Mouse (Mus musculus): ENCODE data around the gene Pold4. TPM values are rescaled to one million over a fixed set of nuclear protein-coding genes. Genes with fewer than 3 reads are reported as not detected.

Gene Pold4
- total and polyA plus RNA-seq, 3 experiments, result 36.8 to 76.4 (median 53.4) TPM

Other genes starting within 250 kb of the Pold4 start
Only the 20 nearest of the 30 such genes appear.
- gene Gstp3, start 172.3 kb upstream of the Pold4 start, total RNA-seq (2012; rRNA removed), result 0.46 and 1.4 TPM in 2 replicates
- gene Gstp3, start 172.3 kb upstream of the Pold4 start, total RNA-seq (2014; rRNA removed), result not detected in 2 replicates
- not detected in 2 replicates for gene Gstp3, start 172.3 kb upstream of the Pold4 start, polyA plus RNA-seq (2012; ENCODE audit: insufficient read length, low read depth)
- gene Cabp2, start 150.3 kb upstream of the Pold4 start, total RNA-seq (2012; rRNA removed), result not detected in 2 replicates
- not detected in 2 replicates for gene Cabp2, start 150.3 kb upstream of the Pold4 start, total RNA-seq (2014; rRNA removed)
- gene Cabp2, start 150.3 kb upstream of the Pold4 start, polyA plus RNA-seq (2012; ENCODE audit: insufficient read length, low read depth), result not detected in 2 replicates
- gene Cdk2ap2, start 134.7 kb upstream of the Pold4 start, total RNA-seq (2012; rRNA removed), result 69.5 and 90.3 TPM in 2 replicates
- 57.0 and 63.4 TPM in 2 replicates for gene Cdk2ap2, start 134.7 kb upstream of the Pold4 start, total RNA-seq (2014; rRNA removed)
- 55.6 and 67.1 TPM in 2 replicates for gene Cdk2ap2, start 134.7 kb upstream of the Pold4 start, polyA plus RNA-seq (2012; ENCODE audit: insufficient read length, low read depth)
- 43.8 and 46.1 TPM in 2 replicates for gene Pitpnm1, start 131.9 kb upstream of the Pold4 start, total RNA-seq (2012; rRNA removed)
- 14.8 and 15.9 TPM in 2 replicates for gene Pitpnm1, start 131.9 kb upstream of the Pold4 start, total RNA-seq (2014; rRNA removed)
- gene Pitpnm1, start 131.9 kb upstream of the Pold4 start, polyA plus RNA-seq (2012; ENCODE audit: insufficient read length, low read depth), result 33.3 and 34.7 TPM in 2 replicates
- gene Aip, start 106.0 kb upstream of the Pold4 start, total RNA-seq (2012; rRNA removed), result 37.5 and 39.7 TPM in 2 replicates
- gene Aip, start 106.0 kb upstream of the Pold4 start, total RNA-seq (2014; rRNA removed), result 10.8 and 11.7 TPM in 2 replicates
- 64.8 and 87.9 TPM in 2 replicates for gene Aip, start 106.0 kb upstream of the Pold4 start, polyA plus RNA-seq (2012; ENCODE audit: insufficient read length, low read depth)
- 0.17 and 0.25 TPM in 2 replicates for gene Gpr152, start 92.1 kb upstream of the Pold4 start, total RNA-seq (2012; rRNA removed)
- gene Gpr152, start 92.1 kb upstream of the Pold4 start, total RNA-seq (2014; rRNA removed), result 0.05 TPM in 1 of 2 replicates, not detected in the other
- 0.71 and 0.82 TPM in 2 replicates for gene Gpr152, start 92.1 kb upstream of the Pold4 start, polyA plus RNA-seq (2012; ENCODE audit: insufficient read length, low read depth)
- gene Cabp4, start 87.9 kb upstream of the Pold4 start, total RNA-seq (2012; rRNA removed), result 2.8 and 3.3 TPM in 2 replicates
- 6.4 and 6.9 TPM in 2 replicates for gene Cabp4, start 87.9 kb upstream of the Pold4 start, total RNA-seq (2014; rRNA removed)
- 11.8 and 14.7 TPM in 2 replicates for gene Cabp4, start 87.9 kb upstream of the Pold4 start, polyA plus RNA-seq (2012; ENCODE audit: insufficient read length, low read depth)
- gene Coro1b, start 83.3 kb upstream of the Pold4 start, total RNA-seq (2012; rRNA removed), result 172 and 194 TPM in 2 replicates
- 154 and 179 TPM in 2 replicates for gene Coro1b, start 83.3 kb upstream of the Pold4 start, total RNA-seq (2014; rRNA removed)
- gene Coro1b, start 83.3 kb upstream of the Pold4 start, polyA plus RNA-seq (2012; ENCODE audit: insufficient read length, low read depth), result 265 and 293 TPM in 2 replicates
- gene Ptprcap, start 78.3 kb upstream of the Pold4 start, total RNA-seq (2012; rRNA removed), result 438 and 452 TPM in 2 replicates
- 380 and 447 TPM in 2 replicates for gene Ptprcap, start 78.3 kb upstream of the Pold4 start, total RNA-seq (2014; rRNA removed)
- 296 and 343 TPM in 2 replicates for gene Ptprcap, start 78.3 kb upstream of the Pold4 start, polyA plus RNA-seq (2012; ENCODE audit: insufficient read length, low read depth)
- 20.7 and 25.3 TPM in 2 replicates for gene Rps6kb2, start 68.5 kb upstream of the Pold4 start, total RNA-seq (2012; rRNA removed)
- gene Rps6kb2, start 68.5 kb upstream of the Pold4 start, total RNA-seq (2014; rRNA removed), result 9.7 and 12.0 TPM in 2 replicates
- 26.6 and 27.2 TPM in 2 replicates for gene Rps6kb2, start 68.5 kb upstream of the Pold4 start, polyA plus RNA-seq (2012; ENCODE audit: insufficient read length, low read depth)
- gene Carns1, start 56.4 kb upstream of the Pold4 start, total RNA-seq (2012; rRNA removed), result 3.4 and 4.0 TPM in 2 replicates
- 1.7 and 1.8 TPM in 2 replicates for gene Carns1, start 56.4 kb upstream of the Pold4 start, total RNA-seq (2014; rRNA removed)
- 3.8 and 4.4 TPM in 2 replicates for gene Carns1, start 56.4 kb upstream of the Pold4 start, polyA plus RNA-seq (2012; ENCODE audit: insufficient read length, low read depth)
- gene Tbc1d10c, start 40.6 kb upstream of the Pold4 start, total RNA-seq (2012; rRNA removed), result 46.3 and 57.8 TPM in 2 replicates
- gene Tbc1d10c, start 40.6 kb upstream of the Pold4 start, total RNA-seq (2014; rRNA removed), result 43.5 and 51.5 TPM in 2 replicates
- 57.4 and 58.5 TPM in 2 replicates for gene Tbc1d10c, start 40.6 kb upstream of the Pold4 start, polyA plus RNA-seq (2012; ENCODE audit: insufficient read length, low read depth)
- gene Ppp1ca, start 39.8 kb upstream of the Pold4 start, total RNA-seq (2012; rRNA removed), result 502 and 585 TPM in 2 replicates
- gene Ppp1ca, start 39.8 kb upstream of the Pold4 start, total RNA-seq (2014; rRNA removed), result 635 and 651 TPM in 2 replicates
- 383 and 389 TPM in 2 replicates for gene Ppp1ca, start 39.8 kb upstream of the Pold4 start, polyA plus RNA-seq (2012; ENCODE audit: insufficient read length, low read depth)
- 20.5 and 22.4 TPM in 2 replicates for gene Rad9a, start 30.2 kb upstream of the Pold4 start, total RNA-seq (2012; rRNA removed)
- gene Rad9a, start 30.2 kb upstream of the Pold4 start, total RNA-seq (2014; rRNA removed), result 11.5 and 14.3 TPM in 2 replicates
- gene Rad9a, start 30.2 kb upstream of the Pold4 start, polyA plus RNA-seq (2012; ENCODE audit: insufficient read length, low read depth), result 20.0 and 21.7 TPM in 2 replicates
- gene Clcf1, start 17.7 kb upstream of the Pold4 start, total RNA-seq (2012; rRNA removed), result 0.29 and 1.0 TPM in 2 replicates
- gene Clcf1, start 17.7 kb upstream of the Pold4 start, total RNA-seq (2014; rRNA removed), result 0.28 TPM in 1 of 2 replicates, not detected in the other
- 0.09 TPM in 1 of 2 replicates, not detected in the other for gene Clcf1, start 17.7 kb upstream of the Pold4 start, polyA plus RNA-seq (2012; ENCODE audit: insufficient read length, low read depth)
- not detected in 2 replicates for gene AC109138.7, start 17.5 kb upstream of the Pold4 start, total RNA-seq (2012; rRNA removed)
- gene AC109138.7, start 17.5 kb upstream of the Pold4 start, total RNA-seq (2014; rRNA removed), result not detected in 2 replicates
- gene AC109138.7, start 17.5 kb upstream of the Pold4 start, polyA plus RNA-seq (2012; ENCODE audit: insufficient read length, low read depth), result not detected in 2 replicates
- 30.0 and 33.4 TPM in 2 replicates for gene Ssh3, start 37.3 kb downstream of the Pold4 start, total RNA-seq (2012; rRNA removed)
- gene Ssh3, start 37.3 kb downstream of the Pold4 start, total RNA-seq (2014; rRNA removed), result 5.6 and 6.9 TPM in 2 replicates
- 12.3 and 13.2 TPM in 2 replicates for gene Ssh3, start 37.3 kb downstream of the Pold4 start, polyA plus RNA-seq (2012; ENCODE audit: insufficient read length, low read depth)
- gene Ankrd13d, start 51.2 kb downstream of the Pold4 start, total RNA-seq (2012; rRNA removed), result 53.6 and 55.1 TPM in 2 replicates
- gene Ankrd13d, start 51.2 kb downstream of the Pold4 start, total RNA-seq (2014; rRNA removed), result 3.8 and 5.6 TPM in 2 replicates
- gene Ankrd13d, start 51.2 kb downstream of the Pold4 start, polyA plus RNA-seq (2012; ENCODE audit: insufficient read length, low read depth), result 13.2 and 17.3 TPM in 2 replicates
- 196 and 203 TPM in 2 replicates for gene Grk2, start 74.3 kb downstream of the Pold4 start, total RNA-seq (2012; rRNA removed)
- gene Grk2, start 74.3 kb downstream of the Pold4 start, total RNA-seq (2014; rRNA removed), result 118 and 119 TPM in 2 replicates
- 191 and 193 TPM in 2 replicates for gene Grk2, start 74.3 kb downstream of the Pold4 start, polyA plus RNA-seq (2012; ENCODE audit: insufficient read length, low read depth)
- 17.3 and 21.7 TPM in 2 replicates for gene Kdm2a, start 166.4 kb downstream of the Pold4 start, total RNA-seq (2012; rRNA removed)
- 18.0 and 23.1 TPM in 2 replicates for gene Kdm2a, start 166.4 kb downstream of the Pold4 start, total RNA-seq (2014; rRNA removed)
- gene Kdm2a, start 166.4 kb downstream of the Pold4 start, polyA plus RNA-seq (2012; ENCODE audit: insufficient read length, low read depth), result 43.7 and 51.9 TPM in 2 replicates

Measured in CH12.LX (cell line).